Mouse (Mus musculus): ENCODE data around the gene Ift81. TPM values are rescaled to one million over a fixed set of nuclear protein-coding genes. Genes with fewer than 3 reads are reported as not detected.

Ift81 gene
- polyA plus RNA-seq, 1 experiment from 2014 or later, result 33.3 TPM

DNA sequence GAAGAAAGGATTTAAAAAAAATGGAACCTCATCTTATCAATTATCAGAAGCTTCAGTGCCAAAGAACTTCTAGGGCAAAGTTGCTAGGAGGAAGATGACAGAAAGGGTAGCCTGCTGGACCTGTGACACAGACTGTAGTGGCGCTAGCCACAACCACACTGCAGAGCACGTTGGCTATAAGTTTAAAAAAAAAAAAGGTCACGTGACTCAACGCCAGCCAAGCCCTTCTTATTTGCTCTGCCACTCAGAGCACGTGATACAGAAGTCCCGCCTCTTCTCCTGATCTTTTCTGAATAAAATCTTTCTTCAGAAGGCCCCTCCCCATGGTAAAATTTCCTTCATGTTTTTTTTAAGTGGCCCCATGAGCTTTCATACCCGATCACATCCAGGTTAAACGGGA, 20.9 kb upstream of the Ift81 start:
- H3K27ac ChIP-seq (ENCODE audit: low read length), result no peak overlapping the region

DNA sequence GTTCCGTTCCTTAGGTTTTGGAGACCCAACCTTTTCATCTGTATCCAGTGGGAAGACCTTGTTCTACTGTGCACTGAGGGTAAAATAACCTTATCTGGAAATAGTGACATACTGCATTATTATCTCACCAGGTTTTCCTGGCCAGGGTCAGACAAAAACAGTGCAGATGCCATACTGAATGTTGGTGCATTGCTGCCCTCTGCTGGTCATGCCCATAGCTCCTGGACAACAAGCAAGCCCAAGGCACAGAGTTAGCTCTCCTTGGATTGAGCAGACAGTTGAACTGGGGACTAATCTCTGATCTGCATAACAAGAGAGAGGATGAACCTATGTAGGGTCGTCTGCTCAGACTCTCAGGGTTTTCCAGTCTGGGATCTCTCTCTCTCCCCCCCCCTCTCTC, 12.9 kb upstream of the Ift81 start:
- no peaks in the 10 kb centered on the region for H3K9me3 ChIP-seq (ENCODE audit: low read length)
- H3K4me3 ChIP-seq (ENCODE audit: low read length), result no peak overlapping the region
- no peaks in the 10 kb centered on the region for H3K4me1 ChIP-seq (ENCODE audit: insufficient read depth, low read length)
- H3K4me2 ChIP-seq (replicated peaks; ENCODE audit: low read depth, low read length), result no peak overlapping the region
- WGBS, result 41% methylated on average over 2 of the region's 2 CpGs
- no peaks in the 10 kb centered on the region for H3K27me3 ChIP-seq (ENCODE audit: insufficient read depth, low read length)
- H3K27ac ChIP-seq (ENCODE audit: low read length), result no peak overlapping the region
- H3K9ac ChIP-seq (replicated peaks; ENCODE audit: low read length), result no peak overlapping the region
- ATAC-seq (ENCODE audit: low FRiP score, low TSS enrichment), result 0 out of 2 replicates have a peak, but pooled peaks have one; percentile 51
- H3K36me3 ChIP-seq (ENCODE audit: insufficient read depth, low read length), result no peaks in the 10 kb centered on the region

More for the DNA sequence above, 20.9 kb upstream of the Ift81 start:
- no peaks in the 10 kb centered on the region for H3K36me3 ChIP-seq (ENCODE audit: insufficient read depth, low read length)
- H3K9me3 ChIP-seq (ENCODE audit: low read length), result no peaks in the 10 kb centered on the region
- peaks cover 4% of the 10 kb centered on the region; the same call in 1 of the 2 replicates for H3K4me1 ChIP-seq (ENCODE audit: insufficient read depth, low read length)
- ATAC-seq (ENCODE audit: low FRiP score, low TSS enrichment), result no peak
- WGBS, result 77% methylated on average over 8 of the region's 8 CpGs
- H3K27me3 ChIP-seq (ENCODE audit: insufficient read depth, low read length), result no peaks in the 10 kb centered on the region
- no peak overlapping the region for H3K4me3 ChIP-seq (ENCODE audit: low read length)
- no peak overlapping the region for H3K4me2 ChIP-seq (replicated peaks; ENCODE audit: low read depth, low read length)
- no peak overlapping the region for H3K9ac ChIP-seq (replicated peaks; ENCODE audit: low read length)

DNA sequence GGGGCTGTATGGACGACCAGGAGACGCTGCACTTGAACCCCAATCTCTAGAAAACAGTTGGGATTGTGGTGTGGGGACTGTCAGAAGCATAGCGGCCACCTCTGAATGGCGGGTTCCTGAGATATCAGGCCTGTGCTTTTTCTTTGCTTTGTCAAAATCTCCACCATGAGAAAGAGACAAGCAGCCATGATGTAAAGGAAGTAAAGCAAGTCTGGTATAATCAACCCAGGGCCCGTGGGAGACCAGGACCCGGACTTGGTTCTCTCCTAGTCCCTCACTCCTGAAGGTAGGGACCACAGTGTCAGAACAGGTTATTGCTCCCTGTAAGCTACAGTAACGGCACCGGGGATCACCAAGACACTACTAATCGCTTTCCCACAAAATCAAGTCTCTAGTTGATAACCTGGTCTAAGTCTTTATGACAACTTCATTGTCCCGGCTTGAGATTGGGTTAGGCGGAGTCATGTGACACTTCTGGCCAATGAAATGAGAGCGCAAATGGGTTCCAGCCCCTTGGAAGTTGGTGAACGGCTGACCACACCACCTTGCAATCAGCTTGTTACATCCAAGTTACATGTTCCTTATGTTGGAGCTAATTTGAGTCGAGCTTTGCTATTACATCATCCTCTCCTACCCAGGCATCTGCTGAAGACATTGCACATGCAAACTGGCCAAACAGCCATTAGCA, 11.4 kb upstream of the Ift81 start:
- no peaks in the 10 kb centered on the region for H3K9me3 ChIP-seq (ENCODE audit: low read length)
- peaks cover 4% of the 10 kb centered on the region; the same call in 1 of the 2 replicates for H3K4me1 ChIP-seq (ENCODE audit: insufficient read depth, low read length)
- WGBS, result 89% methylated on average over 14 of the region's 14 CpGs
- H3K27me3 ChIP-seq (ENCODE audit: insufficient read depth, low read length), result no peaks in the 10 kb centered on the region
- H3K27ac ChIP-seq (ENCODE audit: low read length), result no peak overlapping the region
- no peak overlapping the region for H3K9ac ChIP-seq (replicated peaks; ENCODE audit: low read length)
- ATAC-seq (ENCODE audit: low FRiP score, low TSS enrichment), result no peak
- H3K4me3 ChIP-seq (ENCODE audit: low read length), result no peak overlapping the region
- H3K36me3 ChIP-seq (ENCODE audit: insufficient read depth, low read length), result no peaks in the 10 kb centered on the region
- no peak overlapping the region for H3K4me2 ChIP-seq (replicated peaks; ENCODE audit: low read depth, low read length)

DNA sequence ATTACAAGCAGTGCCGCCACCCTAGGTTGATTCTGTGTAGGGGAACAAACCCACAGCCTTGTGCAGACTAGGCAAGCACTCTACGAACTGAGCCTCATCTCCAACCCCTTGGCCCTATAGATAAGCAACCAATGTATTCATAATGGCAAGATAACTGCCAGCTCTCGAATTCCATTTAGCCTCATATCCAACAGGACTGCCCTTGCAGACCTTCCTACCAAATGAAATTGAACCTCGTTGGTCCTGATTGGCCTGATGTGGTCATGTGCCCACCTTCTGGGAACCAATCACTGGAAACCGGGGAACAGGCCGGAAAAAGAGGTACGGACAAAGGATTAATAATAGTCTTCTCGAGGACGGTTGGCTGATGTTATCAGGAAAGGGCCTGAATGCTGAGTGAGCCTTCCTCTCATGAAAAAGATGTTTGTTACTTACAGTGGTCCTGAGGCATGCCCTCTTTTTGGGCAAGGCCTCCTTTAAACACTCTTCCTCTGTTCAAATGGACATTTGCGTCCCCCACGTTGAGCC, 10.7 kb upstream of the Ift81 start:
- H3K27ac ChIP-seq (ENCODE audit: low read length), result no peak overlapping the region
- 88% methylated on average over 11 of the region's 11 CpGs for WGBS
- no peaks in the 10 kb centered on the region for H3K27me3 ChIP-seq (ENCODE audit: insufficient read depth, low read length)
- H3K4me3 ChIP-seq (ENCODE audit: low read length), result no peak overlapping the region
- no peak overlapping the region for H3K9ac ChIP-seq (replicated peaks; ENCODE audit: low read length)
- ATAC-seq (ENCODE audit: low FRiP score, low TSS enrichment), result no peak
- H3K9me3 ChIP-seq (ENCODE audit: low read length), result no peaks in the 10 kb centered on the region
- H3K36me3 ChIP-seq (ENCODE audit: insufficient read depth, low read length), result no peaks in the 10 kb centered on the region
- H3K4me1 ChIP-seq (ENCODE audit: insufficient read depth, low read length), result peaks cover 4% of the 10 kb centered on the region; the same call in 1 of the 2 replicates
- no peak overlapping the region for H3K4me2 ChIP-seq (replicated peaks; ENCODE audit: low read depth, low read length)

DNA sequence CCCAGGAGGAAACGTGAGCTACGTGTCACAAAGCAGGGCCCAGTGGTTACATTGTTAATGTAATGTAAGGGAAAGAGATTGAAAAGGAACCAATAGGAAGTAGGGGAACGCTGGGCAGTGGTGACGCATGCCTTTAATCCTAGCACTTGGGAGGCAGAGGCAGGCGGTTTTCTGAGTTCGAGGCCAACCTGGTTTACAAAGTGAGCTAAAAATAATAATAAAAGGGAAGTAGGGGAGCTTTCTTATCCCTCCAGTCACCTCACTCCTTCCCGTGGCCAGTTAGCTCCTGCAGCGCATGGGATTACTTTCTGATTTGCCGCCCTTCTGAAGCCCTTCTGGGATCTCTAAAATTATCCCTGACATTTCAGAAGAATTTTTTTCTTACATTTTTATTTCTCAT, 9.5 kb upstream of the Ift81 start:
- Histone ChIP-seq H3K4me3 (ENCODE audit: low read length) (no peak overlapping the region), H3K4me1 (ENCODE audit: insufficient read depth, low read length) (peaks cover 4% of the 10 kb centered on the region; the same call in 1 of the 2 replicates), H3K9me3 (ENCODE audit: low read length) (no peaks in the 10 kb centered on the region), H3K4me2 (replicated peaks; ENCODE audit: low read depth, low read length) (no peak overlapping the region), H3K27me3 (ENCODE audit: insufficient read depth, low read length) (no peaks in the 10 kb centered on the region), H3K27ac (ENCODE audit: low read length) (no peak overlapping the region), H3K9ac (replicated peaks; ENCODE audit: low read length) (no peak overlapping the region), H3K36me3 (ENCODE audit: insufficient read depth, low read length) (no peaks in the 10 kb centered on the region)
- no peak for ATAC-seq (ENCODE audit: low FRiP score, low TSS enrichment)
- WGBS, result 79% methylated on average over 9 of the region's 9 CpGs

DNA sequence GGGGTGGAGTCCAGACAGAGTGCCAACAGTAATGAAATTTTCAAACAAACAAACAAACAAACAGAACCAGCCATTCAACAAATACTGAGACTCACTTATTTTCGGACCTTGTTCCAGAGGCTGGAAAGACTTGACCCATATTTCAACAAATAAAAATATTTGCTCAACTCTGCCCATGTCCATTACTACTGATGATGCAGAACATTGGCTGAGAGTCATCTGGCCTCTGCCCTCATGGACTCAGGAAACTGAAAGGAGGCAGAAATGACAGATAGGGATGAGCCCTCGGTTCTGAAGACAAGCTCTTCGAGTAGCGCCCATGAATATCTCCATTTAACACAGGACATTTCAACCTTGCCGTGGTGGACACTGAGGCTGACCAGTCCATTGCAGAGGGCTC, 8.2 kb upstream of the Ift81 start:
- WGBS, result 89% methylated on average over 5 of the region's 5 CpGs
- no peaks in the 10 kb centered on the region for H3K9me3 ChIP-seq (ENCODE audit: low read length)
- no peaks in the 10 kb centered on the region for H3K27me3 ChIP-seq (ENCODE audit: insufficient read depth, low read length)
- H3K4me2 ChIP-seq (replicated peaks; ENCODE audit: low read depth, low read length), result no peak overlapping the region
- H3K4me1 ChIP-seq (ENCODE audit: insufficient read depth, low read length), result peaks cover 4% of the 10 kb centered on the region; the same call in 1 of the 2 replicates
- no peaks in the 10 kb centered on the region for H3K36me3 ChIP-seq (ENCODE audit: insufficient read depth, low read length)
- H3K4me3 ChIP-seq (ENCODE audit: low read length), result no peak overlapping the region
- no peak overlapping the region for H3K9ac ChIP-seq (replicated peaks; ENCODE audit: low read length)
- H3K27ac ChIP-seq (ENCODE audit: low read length), result no peak overlapping the region; the same call in 1 of the 2 replicates
- no peak for ATAC-seq (ENCODE audit: low FRiP score, low TSS enrichment)

DNA sequence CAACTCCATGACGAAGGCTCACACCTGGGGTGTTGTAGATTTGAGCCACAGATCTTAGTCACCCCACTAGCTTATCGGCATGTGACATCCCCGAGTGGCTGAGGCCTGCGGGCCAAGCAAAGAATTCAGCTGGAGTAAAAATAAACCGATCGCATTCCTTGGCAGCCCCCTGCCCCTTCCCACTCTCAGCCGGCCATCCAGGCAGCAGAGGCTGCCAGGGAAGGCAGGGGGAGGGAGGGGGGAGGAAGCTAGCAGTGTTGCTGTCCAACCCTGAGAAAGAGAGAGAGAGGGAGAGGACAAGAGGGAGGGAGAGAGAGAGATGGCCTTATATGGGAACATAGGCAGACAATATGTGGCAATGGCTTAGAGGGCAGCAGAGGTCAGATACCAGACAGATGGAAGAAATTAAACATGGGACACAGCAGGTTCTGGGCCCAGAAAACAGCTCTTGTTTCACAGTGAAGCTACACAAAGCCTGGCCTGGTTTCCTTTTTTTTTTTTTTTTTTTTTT, 7.1 kb upstream of the Ift81 start:
- Histone ChIP-seq H3K4me1 (ENCODE audit: insufficient read depth, low read length) (peaks cover 4% of the 10 kb centered on the region; the same call in 1 of the 2 replicates), H3K9ac (replicated peaks; ENCODE audit: low read length) (0 out of 2 replicates have a peak overlapping the region, but pooled peaks have one; percentile 5), H3K27me3 (ENCODE audit: insufficient read depth, low read length) (no peaks in the 10 kb centered on the region), H3K27ac (ENCODE audit: low read length) (peak overlapping the region; percentile 88), H3K4me3 (ENCODE audit: low read length) (no peak overlapping the region), H3K36me3 (ENCODE audit: insufficient read depth, low read length) (no peaks in the 10 kb centered on the region), H3K9me3 (ENCODE audit: low read length) (no peaks in the 10 kb centered on the region), H3K4me2 (replicated peaks; ENCODE audit: low read depth, low read length) (no peak overlapping the region)
- ATAC-seq (ENCODE audit: low FRiP score, low TSS enrichment), result peak; percentile 85
- 11% methylated on average over 7 of the region's 7 CpGs for WGBS

DNA sequence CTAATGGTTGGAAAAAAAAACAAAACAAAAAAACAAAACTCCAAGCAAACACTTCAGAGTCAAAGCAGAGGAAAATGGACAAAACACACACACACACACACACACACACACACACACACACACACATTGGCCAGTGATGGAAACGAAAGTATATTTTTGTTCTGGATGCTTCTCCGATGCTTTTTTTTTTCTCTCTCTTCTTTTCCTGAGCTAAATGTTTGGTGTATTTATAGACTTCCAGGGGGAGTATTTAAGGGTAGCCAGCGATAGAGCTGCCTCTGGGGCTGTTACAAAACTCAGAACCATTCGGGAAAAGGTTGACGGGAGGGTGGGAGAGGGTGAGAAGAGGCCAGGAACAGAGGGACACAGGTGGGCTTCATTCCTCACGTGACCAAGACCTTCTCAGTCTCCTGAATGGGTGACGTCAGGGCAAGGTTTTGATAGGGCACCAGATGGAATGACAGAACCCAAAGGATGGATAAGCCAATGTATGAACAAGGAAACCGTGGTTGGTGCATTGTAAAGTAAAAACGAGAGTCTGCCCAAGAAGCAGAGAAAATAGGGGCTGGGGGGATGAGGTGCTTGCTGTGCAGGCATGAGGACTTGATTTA, 5.5 kb upstream of the Ift81 start:
- H3K4me3 ChIP-seq (ENCODE audit: low read length), result no peak overlapping the region
- peaks cover 4% of the 10 kb centered on the region; the same call in 1 of the 2 replicates for H3K4me1 ChIP-seq (ENCODE audit: insufficient read depth, low read length)
- ATAC-seq (ENCODE audit: low FRiP score, low TSS enrichment), result no peak
- 67% methylated on average over 9 of the region's 9 CpGs for WGBS
- H3K27me3 ChIP-seq (ENCODE audit: insufficient read depth, low read length), result no peaks in the 10 kb centered on the region
- no peaks in the 10 kb centered on the region for H3K36me3 ChIP-seq (ENCODE audit: insufficient read depth, low read length)
- H3K9ac ChIP-seq (replicated peaks; ENCODE audit: low read length), result no peak overlapping the region
- H3K9me3 ChIP-seq (ENCODE audit: low read length), result no peaks in the 10 kb centered on the region
- H3K4me2 ChIP-seq (replicated peaks; ENCODE audit: low read depth, low read length), result no peak overlapping the region
- H3K27ac ChIP-seq (ENCODE audit: low read length), result peak overlapping the region; percentile 1; the same call in 1 of the 2 replicates

DNA sequence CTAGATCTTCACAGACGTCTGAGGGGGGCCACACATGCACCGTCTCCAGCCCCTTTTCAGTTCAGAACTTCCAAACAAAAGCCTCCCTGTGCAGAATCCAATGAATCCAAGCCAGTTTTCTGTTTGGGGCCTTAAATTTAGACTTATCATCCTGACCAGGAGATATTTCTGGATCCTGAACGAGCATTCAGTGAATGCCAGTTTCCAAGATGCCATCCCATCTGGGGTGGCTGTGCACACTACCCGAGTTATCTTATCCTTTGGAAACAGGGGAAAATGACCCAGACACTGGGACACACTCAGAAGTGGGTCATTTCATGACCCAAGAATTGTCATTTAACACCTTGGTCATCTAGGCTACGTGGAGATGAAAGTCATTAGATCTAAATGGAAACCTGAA, 3.4 kb upstream of the Ift81 start:
- 70% methylated on average over 5 of the region's 5 CpGs for WGBS
- no peak for ATAC-seq (ENCODE audit: low FRiP score, low TSS enrichment)
- no peaks in the 10 kb centered on the region for H3K9me3 ChIP-seq (ENCODE audit: low read length)

More for the DNA sequence above, 3.4 kb upstream of the Ift81 start:
- H3K4me3 ChIP-seq (ENCODE audit: low read length), result no peak overlapping the region
- H3K27me3 ChIP-seq (ENCODE audit: insufficient read depth, low read length), result no peaks in the 10 kb centered on the region
- H3K4me2 ChIP-seq (replicated peaks; ENCODE audit: low read depth, low read length), result no peak overlapping the region
- no peak overlapping the region for H3K27ac ChIP-seq (ENCODE audit: low read length)
- H3K9ac ChIP-seq (replicated peaks; ENCODE audit: low read length), result no peak overlapping the region
- H3K36me3 ChIP-seq (ENCODE audit: insufficient read depth, low read length), result no peaks in the 10 kb centered on the region
- H3K4me1 ChIP-seq (ENCODE audit: insufficient read depth, low read length), result peaks cover 10% of the 10 kb centered on the region

Data from kidney, embryonic 16.5 days (tissue).